Mouse (Mus musculus) liver, embryonic 12.5 days (tissue): ENCODE data around the gene Tshz2. TPM values are rescaled to one million over a fixed set of nuclear protein-coding genes. Genes with fewer than 3 reads are reported as not detected.
"Not testable (repeated sequence)": the region's sequence is repeated elsewhere in the genome, so short reads cannot be mapped to it uniquely, and the experiment has no call there.

Experiments used
- ATAC-seq: fragments of 200-750 bp; cut with Nextera tagmentation; 2 replicates; pipeline ENCODE4 v1.8.0; 2017; ENCODE audit warnings: moderate number of reproducible peaks, mild to moderate bottlenecking, moderate library complexity
- H3K27ac ChIP-seq: fragments of 300-500 bp; sonication (generic); 2 replicates; pipeline ENCODE4 v1.5.1; 2016; ENCODE audit warnings: mild to moderate bottlenecking
- H3K27me3 ChIP-seq: fragments of 300-500 bp; sonication (generic); replicated peaks from 2 replicates; pipeline ENCODE4 v1.6.1; 2016; ENCODE audit warnings: mild to moderate bottlenecking, moderate library complexity
- H3K36me3 ChIP-seq: fragments of 300-500 bp; sonication (generic); 2 replicates; pipeline ENCODE4 v1.6.1; 2016; ENCODE audit warnings: mild to moderate bottlenecking, moderate library complexity
- H3K4me1 ChIP-seq: fragments of 300-500 bp; sonication (generic); 2 replicates; pipeline ENCODE4 v1.6.1; 2016
- H3K4me2 ChIP-seq: fragments of 300-500 bp; sonication (generic); 2 replicates; pipeline ENCODE4 v1.6.1; 2016; ENCODE audit warnings: mild to moderate bottlenecking, moderate library complexity
- H3K4me3 ChIP-seq: fragments of 300-500 bp; sonication (generic); 2 replicates; pipeline ENCODE4 v1.5.1; 2016; ENCODE audit warnings: mild to moderate bottlenecking, moderate library complexity
- H3K9ac ChIP-seq: fragments of 300-500 bp; sonication (generic); 2 replicates; pipeline ENCODE4 v1.6.1; 2016; ENCODE audit warnings: mild to moderate bottlenecking, moderate library complexity
- H3K9me3 ChIP-seq: fragments of 300-500 bp; sonication (generic); replicated peaks from 2 replicates; pipeline ENCODE4 v1.6.1; 2016; ENCODE audit warnings: mild to moderate bottlenecking, moderate library complexity
- WGBS: fragments of 180-500 bp; shearing (Covaris S2); methylation state at CpG from one replicate; pipeline ENCODE4 v1.1.7; 2016; ENCODE audit not compliant: insufficient replicate concordance; 5-methylcytosine and 5-hydroxymethylcytosine counted together
- polyA plus RNA-seq: library from polyadenylated mRNA; unstranded; fragments of >200 nt; fragmentation: Nextera tagmentation; extraction: Ambion mirVana; gene quantifications from 2 replicates; pipeline ENCODE4 v1.2.1, GENCODE M21; 2016

The Tshz2 gene
- polyA plus RNA-seq, 1 experiment from 2014 or later: 2.9 TPM

DNA sequence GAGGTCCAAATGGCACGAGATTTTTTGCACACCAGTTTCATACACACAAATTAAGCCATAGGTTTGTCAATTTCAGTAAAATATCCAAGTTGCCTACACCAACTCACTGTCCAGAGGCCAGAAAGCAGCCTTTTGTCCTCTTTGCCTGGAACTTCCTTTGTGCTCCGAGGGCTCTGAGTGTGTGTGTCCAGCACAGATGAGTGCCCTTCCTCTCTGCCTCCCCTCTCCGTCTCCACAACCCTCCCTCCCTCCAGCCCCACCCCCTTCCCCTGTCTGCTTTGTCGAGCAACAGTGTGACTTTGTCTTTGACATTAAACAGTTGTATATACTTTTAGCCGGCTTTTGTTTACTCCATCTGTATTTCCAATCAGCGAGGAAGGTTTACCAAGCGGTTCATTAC lies 201.8 kb downstream of the Tshz2 start:
- no peak for ATAC-seq
- Histone ChIP-seq H3K9ac (no peak overlapping the region), H3K9me3 (no peaks in the 10 kb centered on the region), H3K4me1 (no peaks in the 10 kb centered on the region), H3K27ac (no peak overlapping the region), H3K4me3 (no peak overlapping the region), H3K36me3 (no peaks in the 10 kb centered on the region), H3K4me2 (no peak overlapping the region), H3K27me3 (no peaks in the 10 kb centered on the region)
- WGBS: 43% methylated on average over 7 of the region's 7 CpGs

DNA sequence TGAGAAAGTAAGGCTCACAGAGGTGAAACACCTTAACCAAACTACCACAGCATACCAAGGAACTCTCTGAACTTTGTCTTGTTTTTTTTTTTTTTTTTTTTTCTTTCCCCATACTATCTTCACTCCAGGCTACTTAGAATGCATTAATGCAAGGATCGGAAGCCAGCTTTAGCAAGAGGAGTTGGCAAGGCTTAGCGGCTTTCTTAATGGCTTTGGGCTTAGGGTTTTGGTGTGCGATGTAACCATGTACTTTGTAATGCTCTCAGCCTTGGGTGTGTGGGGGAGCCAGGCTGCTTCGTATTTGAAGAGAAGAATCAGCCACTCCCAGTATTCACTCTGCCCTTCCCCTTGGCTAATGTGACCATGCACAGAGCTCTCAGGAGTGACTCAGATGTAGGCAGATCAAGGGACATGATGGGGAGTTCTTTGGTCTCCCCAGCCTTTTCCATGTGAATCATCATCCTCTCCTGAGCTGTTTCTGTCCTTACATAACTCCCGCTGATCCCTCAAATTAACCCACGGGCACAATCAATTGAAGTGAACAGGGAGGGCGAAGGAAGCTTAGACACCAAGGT lies 204.3 kb downstream of the Tshz2 start:
- no peak for ATAC-seq
- no peak overlapping the region for H3K9ac ChIP-seq
- H3K27me3 ChIP-seq: no peaks in the 10 kb centered on the region
- H3K4me3 ChIP-seq: no peak overlapping the region
- no peaks in the 10 kb centered on the region for H3K4me1 ChIP-seq
- H3K9me3 ChIP-seq: no peaks in the 10 kb centered on the region
- WGBS: 71% methylated on average over 7 of the region's 7 CpGs
- no peaks in the 10 kb centered on the region for H3K36me3 ChIP-seq
- H3K4me2 ChIP-seq: no peak overlapping the region
- H3K27ac ChIP-seq: no peak overlapping the region

DNA sequence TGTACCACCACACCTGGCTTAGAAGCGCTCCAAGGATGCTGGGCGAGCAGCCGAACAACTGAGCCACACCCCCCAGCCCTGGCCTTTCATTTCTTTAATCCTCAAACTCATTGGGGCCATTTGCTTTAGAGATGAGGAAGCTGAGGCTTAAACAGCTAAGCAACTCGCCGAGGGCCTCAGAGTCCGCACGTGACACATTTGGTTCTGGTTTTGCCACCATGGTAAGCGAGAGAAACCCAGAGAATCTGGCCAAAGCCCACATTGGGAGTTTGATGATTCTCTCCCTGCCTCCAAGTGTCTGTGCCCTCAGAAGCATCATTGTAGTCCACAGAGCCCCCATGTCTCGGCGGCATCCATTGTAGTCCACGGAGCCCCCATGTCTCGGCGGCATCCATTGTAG lies 205.7 kb downstream of the Tshz2 start:
- H3K27me3 ChIP-seq: no peaks in the 10 kb centered on the region
- WGBS: 88% methylated on average over 13 of the region's 13 CpGs
- H3K4me2 ChIP-seq: no peak overlapping the region
- no peaks in the 10 kb centered on the region for H3K9me3 ChIP-seq
- no peak overlapping the region for H3K9ac ChIP-seq
- no peak overlapping the region for H3K27ac ChIP-seq
- no peak for ATAC-seq
- no peak overlapping the region for H3K4me3 ChIP-seq
- no peaks in the 10 kb centered on the region for H3K36me3 ChIP-seq
- H3K4me1 ChIP-seq: no peaks in the 10 kb centered on the region

DNA sequence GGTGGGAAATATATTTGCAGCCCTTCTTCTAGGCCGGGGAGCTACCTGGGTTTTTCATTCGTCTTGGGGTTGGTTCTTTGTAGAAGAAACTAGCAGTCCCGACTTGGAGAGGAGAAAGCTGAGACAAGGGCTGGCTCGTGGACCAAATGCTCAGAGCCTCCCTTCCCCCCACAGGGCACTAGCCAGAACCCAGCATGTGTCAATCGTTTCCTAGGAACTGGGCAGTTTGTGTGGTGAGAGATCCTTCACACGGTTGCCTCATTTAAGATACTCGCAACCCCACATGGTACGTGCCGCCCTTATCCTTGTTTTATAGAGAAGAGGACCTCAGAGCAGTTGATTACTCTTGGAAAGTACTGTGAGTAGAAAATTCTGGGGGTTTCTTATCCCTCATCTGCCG lies 208.6 kb downstream of the Tshz2 start:
- no peaks in the 10 kb centered on the region for H3K27me3 ChIP-seq
- 64% methylated on average over 10 of the region's 10 CpGs for WGBS
- no peak overlapping the region for H3K4me3 ChIP-seq
- H3K4me2 ChIP-seq: no peak overlapping the region
- no peaks in the 10 kb centered on the region for H3K4me1 ChIP-seq
- no peaks in the 10 kb centered on the region for H3K9me3 ChIP-seq
- H3K36me3 ChIP-seq: no peaks in the 10 kb centered on the region
- H3K9ac ChIP-seq: no peak overlapping the region
- H3K27ac ChIP-seq: no peak overlapping the region
- ATAC-seq: no peak

DNA sequence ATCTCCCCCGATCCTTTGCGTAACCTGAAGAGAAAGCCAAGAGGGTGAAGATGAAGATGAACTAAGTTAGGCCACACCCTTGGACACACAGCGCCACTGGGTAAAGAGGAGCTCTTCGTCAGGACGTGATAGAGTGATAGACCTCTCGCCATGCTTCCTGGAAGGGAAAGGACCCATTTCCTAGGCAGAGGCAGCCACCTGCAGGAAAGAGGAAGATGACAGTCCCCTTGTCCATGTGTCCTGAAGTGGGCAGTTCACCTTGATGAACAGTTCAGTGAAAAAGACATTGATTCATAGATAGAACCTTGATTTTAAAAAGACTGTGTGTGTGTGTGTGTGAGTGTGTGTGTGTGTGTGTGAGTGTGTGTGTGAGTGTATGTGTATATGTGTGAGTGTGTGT lies 209.7 kb downstream of the Tshz2 start:
- Histone ChIP-seq H3K9ac (no peak overlapping the region), H3K4me3 (no peak overlapping the region), H3K27me3 (no peaks in the 10 kb centered on the region), H3K4me1 (no peaks in the 10 kb centered on the region), H3K4me2 (no peak overlapping the region), H3K9me3 (no peaks in the 10 kb centered on the region), H3K27ac (no peak overlapping the region), H3K36me3 (no peaks in the 10 kb centered on the region)
- no peak for ATAC-seq
- WGBS: 56% methylated on average over 6 of the region's 6 CpGs

DNA sequence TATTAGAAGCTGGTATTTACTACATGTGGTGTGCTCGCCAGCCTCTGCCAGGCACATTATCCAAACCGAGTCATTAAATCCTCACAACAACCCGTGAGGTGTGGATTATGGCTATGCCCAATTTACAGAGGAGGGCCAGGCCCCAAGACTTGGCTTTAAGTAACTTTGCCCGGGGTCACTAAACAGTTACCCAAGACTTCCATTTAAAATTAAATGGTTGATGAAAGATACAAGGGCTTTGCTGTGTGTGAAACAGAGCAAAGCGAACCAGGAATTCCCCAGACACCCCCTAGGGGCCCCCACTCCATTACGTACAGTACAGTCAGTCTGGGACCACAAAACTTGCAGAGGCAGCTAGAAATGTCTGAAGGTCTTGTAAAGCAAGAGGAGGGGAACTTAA lies 210.7 kb downstream of the Tshz2 start:
- H3K36me3 ChIP-seq: no peaks in the 10 kb centered on the region
- H3K27me3 ChIP-seq: no peaks in the 10 kb centered on the region
- no peak overlapping the region for H3K4me3 ChIP-seq
- no peak overlapping the region for H3K27ac ChIP-seq
- no peaks in the 10 kb centered on the region for H3K9me3 ChIP-seq
- no peak overlapping the region for H3K4me2 ChIP-seq
- H3K9ac ChIP-seq: no peak overlapping the region
- WGBS: 66% methylated on average over 6 of the region's 6 CpGs
- no peaks in the 10 kb centered on the region for H3K4me1 ChIP-seq
- no peak for ATAC-seq

DNA sequence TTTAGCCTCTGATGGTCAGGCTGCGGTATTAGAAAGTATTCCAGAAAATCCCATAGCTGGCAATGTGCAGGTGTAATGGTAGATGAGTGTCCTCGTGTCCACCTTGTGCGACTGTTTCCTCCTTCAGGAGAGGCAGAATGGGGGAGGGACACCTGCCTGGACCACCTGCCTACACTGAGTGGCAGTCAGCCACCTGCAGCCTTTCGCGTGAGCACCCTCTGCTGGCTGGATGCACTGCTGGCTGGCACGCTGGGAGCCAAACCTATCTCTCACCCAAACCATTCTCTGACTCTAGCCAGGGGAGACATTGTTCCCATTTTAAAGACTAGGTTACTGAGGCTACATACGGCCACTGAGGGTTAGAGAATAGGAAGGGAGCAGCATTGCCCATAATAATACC lies 216.3 kb downstream of the Tshz2 start:
- Histone ChIP-seq H3K9me3 (no peaks in the 10 kb centered on the region), H3K9ac (no peak overlapping the region), H3K4me3 (no peak overlapping the region), H3K4me2 (no peak overlapping the region), H3K4me1 (no peaks in the 10 kb centered on the region), H3K27ac (no peak overlapping the region), H3K27me3 (no peaks in the 10 kb centered on the region), H3K36me3 (no peaks in the 10 kb centered on the region)
- WGBS: 35% methylated on average over 7 of the region's 7 CpGs
- no peak for ATAC-seq

DNA sequence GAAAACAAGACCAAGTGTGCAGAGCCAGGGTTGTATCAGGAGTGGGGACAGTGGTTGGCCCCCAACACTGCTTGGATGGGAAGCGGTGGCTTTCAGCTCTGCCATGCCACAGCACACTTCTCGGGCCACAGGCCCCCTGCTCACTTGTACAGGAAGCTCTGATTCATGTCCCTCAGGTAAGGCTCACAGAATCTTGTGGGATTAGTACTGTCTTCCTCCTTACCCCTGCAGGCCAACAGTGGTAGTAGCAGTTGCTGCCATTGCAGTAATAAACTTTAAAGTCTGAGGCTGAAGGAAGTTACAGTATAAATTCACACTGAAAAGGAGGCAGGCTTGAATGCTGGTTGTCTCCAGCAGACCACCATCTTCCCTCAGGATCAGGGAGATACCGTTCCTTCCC lies 216.7 kb downstream of the Tshz2 start:
- H3K4me2 ChIP-seq: no peak overlapping the region
- no peaks in the 10 kb centered on the region for H3K27me3 ChIP-seq
- H3K9ac ChIP-seq: no peak overlapping the region
- WGBS: 63% methylated on average over 3 of the region's 3 CpGs
- no peak overlapping the region for H3K4me3 ChIP-seq
- no peaks in the 10 kb centered on the region for H3K4me1 ChIP-seq
- no peak for ATAC-seq
- H3K36me3 ChIP-seq: no peaks in the 10 kb centered on the region
- H3K27ac ChIP-seq: no peak overlapping the region
- no peaks in the 10 kb centered on the region for H3K9me3 ChIP-seq

DNA sequence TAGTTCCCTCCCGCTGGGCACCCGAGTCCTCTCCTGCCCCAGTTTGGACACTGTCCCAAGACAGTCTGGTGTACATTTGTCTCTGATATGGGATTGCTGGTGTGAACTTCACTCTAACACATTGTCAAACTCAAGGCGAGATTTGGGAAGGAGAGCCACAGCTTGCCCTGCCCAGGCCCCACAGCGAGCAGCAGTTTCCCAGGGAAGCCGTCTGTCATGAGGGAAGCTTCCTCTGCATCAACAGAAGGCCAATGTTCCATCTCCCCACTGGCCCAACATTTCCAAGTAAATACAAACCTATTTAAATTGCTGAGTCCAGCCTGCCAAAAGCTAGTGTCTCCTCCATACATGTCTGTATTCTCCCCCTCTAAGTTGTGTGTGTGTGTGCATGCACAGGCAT lies 218.8 kb downstream of the Tshz2 start:
- no peak for ATAC-seq
- no peak overlapping the region for H3K27ac ChIP-seq

DNA sequence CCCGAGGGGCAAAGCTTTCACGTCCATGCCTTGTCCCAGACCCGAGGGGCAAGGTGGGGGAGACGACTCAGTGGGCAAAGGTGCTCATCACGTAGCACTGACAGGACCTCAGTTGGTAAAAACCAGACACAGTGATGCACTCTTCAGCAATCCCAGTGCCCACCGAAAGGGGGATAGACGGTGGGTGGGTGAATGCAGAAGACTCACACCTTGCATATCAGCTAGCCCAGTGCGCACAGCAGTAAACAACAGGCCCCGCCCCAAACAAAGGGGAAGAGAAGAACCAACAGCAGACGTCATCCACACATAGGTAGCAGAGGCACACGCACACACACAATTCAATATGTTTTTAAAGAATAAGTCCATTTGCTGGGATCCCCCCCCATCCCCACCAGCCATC lies 221.7 kb downstream of the Tshz2 start:
- 64% methylated on average over 11 of the region's 11 CpGs for WGBS

More for the DNA sequence above, 218.8 kb downstream of the Tshz2 start:
- H3K4me3 ChIP-seq: no peak overlapping the region
- no peaks in the 10 kb centered on the region for H3K27me3 ChIP-seq
- H3K4me2 ChIP-seq: no peak overlapping the region
- 67% methylated on average over 5 of the region's 5 CpGs for WGBS
- H3K9me3 ChIP-seq: no peaks in the 10 kb centered on the region
- H3K4me1 ChIP-seq: no peaks in the 10 kb centered on the region
- no peak overlapping the region for H3K9ac ChIP-seq
- no peaks in the 10 kb centered on the region for H3K36me3 ChIP-seq

DNA sequence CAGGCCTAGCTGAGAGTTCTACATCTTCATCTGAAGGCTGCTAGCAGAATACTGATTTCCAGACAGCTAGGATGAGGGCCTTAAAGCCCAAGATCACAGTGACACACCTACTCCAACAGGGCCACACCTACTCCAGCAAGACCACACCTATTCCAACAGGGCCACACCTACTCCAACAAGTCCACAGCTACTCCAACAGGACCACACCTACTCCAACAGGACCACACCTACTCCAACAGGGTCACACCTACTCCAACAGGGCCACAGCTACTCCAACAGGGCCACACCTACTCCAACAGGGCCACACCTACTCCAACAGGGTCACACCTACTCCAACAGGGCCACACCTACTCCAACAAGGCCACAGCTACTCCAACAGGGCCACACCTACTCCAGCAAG lies 224.2 kb downstream of the Tshz2 start:
- not testable (repeated sequence) for H3K4me2 ChIP-seq

More for the DNA sequence above, 221.7 kb downstream of the Tshz2 start:
- Histone ChIP-seq H3K9me3 (peaks cover 11% of the 10 kb centered on the region), H3K27me3 (no peaks in the 10 kb centered on the region), H3K36me3 (no peaks in the 10 kb centered on the region), H3K27ac (no peak overlapping the region), H3K4me3 (no peak overlapping the region), H3K9ac (no peak overlapping the region), H3K4me1 (no peaks in the 10 kb centered on the region), H3K4me2 (no peak overlapping the region)
- no peak for ATAC-seq

DNA sequence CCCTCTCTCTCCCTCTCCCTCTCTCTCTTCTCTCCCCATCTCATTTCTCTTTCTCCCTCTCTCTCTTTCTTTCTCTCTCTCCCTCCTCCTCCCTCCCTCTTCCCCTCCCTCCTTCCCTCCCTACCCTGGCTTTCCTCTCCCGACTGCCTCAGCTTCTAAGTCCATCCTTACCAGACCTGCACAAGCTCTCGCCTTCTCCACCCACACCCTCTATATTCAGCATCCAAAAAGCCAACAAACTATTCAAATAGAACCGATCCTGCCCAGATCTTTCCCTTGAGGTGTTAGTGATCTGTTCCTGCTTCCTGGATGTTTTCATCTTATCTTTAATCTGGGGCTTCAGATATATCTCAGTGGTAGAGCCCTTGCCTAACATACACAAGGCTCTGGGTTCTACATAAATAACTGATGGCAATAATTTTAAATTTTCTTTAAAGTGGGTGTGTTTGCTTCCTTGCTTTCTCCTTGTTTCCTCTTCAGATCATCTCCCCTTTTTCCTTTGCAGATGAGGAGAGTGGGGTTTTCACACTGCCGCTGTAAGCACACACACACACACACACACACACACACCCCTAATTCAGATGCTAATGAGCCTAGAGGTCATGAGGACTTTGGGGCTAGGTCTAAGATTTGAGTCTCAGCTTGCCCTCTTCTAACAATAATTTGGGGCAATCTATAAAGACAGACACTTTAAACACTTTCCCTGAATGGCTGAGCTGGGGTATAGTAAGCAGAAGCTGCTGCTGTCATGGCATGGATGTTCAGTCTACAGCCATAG lies 226.5 kb downstream of the Tshz2 start:
- 0 out of 2 replicates have a peak, but pooled peaks cover 8% of the 10 kb centered on the region for H3K4me1 ChIP-seq
- WGBS: 55% methylated on average over 4 of the region's 4 CpGs
- ATAC-seq: no peak
- no peak overlapping the region for H3K4me3 ChIP-seq
- H3K27me3 ChIP-seq: no peaks in the 10 kb centered on the region
- no peaks in the 10 kb centered on the region for H3K36me3 ChIP-seq
- H3K9me3 ChIP-seq: peaks cover 11% of the 10 kb centered on the region
- no peak overlapping the region for H3K9ac ChIP-seq
- no peak overlapping the region for H3K4me2 ChIP-seq
- no peak overlapping the region for H3K27ac ChIP-seq

More for the DNA sequence above, 224.2 kb downstream of the Tshz2 start:
- not testable (repeated sequence) for ATAC-seq, H3K4me1 ChIP-seq, H3K4me3 ChIP-seq, H3K36me3 ChIP-seq, H3K9ac ChIP-seq, H3K27me3 ChIP-seq, H3K27ac ChIP-seq
- peaks cover 11% of the 10 kb centered on the region for H3K9me3 ChIP-seq

DNA sequence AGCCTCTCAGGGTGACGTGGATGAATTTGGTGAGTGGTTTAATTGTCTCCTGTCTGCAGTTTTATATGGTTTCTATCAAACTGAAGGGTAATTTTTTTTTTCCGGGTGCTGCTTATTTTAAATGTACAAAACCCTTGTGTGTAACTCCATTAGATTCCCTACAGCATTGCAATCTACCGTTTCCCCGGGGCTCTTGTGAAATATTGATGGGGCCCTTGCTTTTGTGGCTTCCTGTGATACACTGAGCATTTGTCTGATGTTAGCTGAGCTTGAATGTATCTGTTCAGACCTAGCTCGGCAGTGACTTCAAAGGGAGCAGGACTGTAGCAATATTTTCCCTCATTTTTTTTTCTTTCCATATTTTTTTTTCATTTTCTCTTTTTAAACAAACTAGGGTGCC lies 228.1 kb downstream of the Tshz2 start:
- H3K9me3 ChIP-seq: peaks cover 11% of the 10 kb centered on the region
- H3K9ac ChIP-seq: no peak overlapping the region
- ATAC-seq: no peak
- no peak overlapping the region for H3K4me3 ChIP-seq
- H3K4me2 ChIP-seq: no peak overlapping the region
- H3K27me3 ChIP-seq: no peaks in the 10 kb centered on the region
- 0 out of 2 replicates have a peak, but pooled peaks cover 8% of the 10 kb centered on the region for H3K4me1 ChIP-seq
- WGBS: 46% methylated on average over 5 of the region's 5 CpGs
- H3K27ac ChIP-seq: no peak overlapping the region
- H3K36me3 ChIP-seq: no peaks in the 10 kb centered on the region
